Mouse (Mus musculus): ENCODE measurements around the gene March9. TPM values are rescaled to one million over a fixed set of nuclear protein-coding genes. Genes with fewer than 3 reads are reported as not detected.

March9 gene
- total RNA-seq, 2 experiments from 2014 or later: 19.8 TPM

DNA sequence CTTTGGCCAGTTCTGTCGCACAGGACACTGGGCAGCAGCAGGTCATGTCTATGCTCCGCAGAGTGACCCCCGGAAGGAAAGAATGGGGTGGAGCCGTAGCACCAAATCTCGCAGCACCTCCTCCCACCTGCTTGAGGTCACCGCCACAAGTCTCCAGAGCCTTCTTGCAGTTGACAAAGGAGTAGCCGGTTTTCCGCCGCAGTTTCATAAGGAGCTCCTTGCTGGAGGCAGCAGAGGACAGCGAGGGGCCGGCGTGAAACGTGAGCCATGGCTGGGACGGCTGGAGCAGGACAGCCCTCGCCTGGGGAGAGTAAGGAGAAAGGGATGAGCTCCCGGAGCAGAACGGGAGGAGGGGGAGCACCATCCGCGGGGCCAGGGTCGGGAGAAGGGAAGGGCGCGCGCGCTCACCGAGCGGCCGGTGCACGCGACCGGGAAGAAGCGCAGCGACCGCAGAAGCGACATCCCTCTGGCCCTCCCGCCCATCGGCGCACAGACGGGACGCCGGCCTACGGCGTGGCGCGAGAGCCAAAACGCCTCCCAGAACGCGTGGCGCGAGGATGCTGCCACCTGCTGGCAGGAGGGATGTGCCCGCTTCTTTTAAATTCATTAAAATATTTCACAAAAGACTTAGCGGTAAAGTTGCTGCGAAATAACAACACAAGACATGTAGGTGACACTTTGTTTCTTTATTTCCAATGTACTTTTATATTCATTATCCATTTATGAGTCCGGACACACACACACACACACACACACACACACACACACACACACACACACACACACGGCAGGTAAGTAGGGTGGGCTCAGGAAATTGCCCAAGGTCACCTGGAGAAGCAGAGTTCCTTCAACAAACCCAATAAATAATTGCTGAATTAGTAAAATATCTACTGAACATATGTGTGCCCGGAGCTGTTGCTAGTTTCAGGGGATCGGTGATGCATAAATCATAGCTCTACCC is 29.4 kb downstream of the March9 start, which contains the start of gene Tsfm:
Gene Tsfm, minus strand, starts transcription at position 505 of the 961 bp plus-strand sequence.
- peak; percentile 92 for TF ChIP-seq CTCF (conservative IDR thresholded peaks at IDR 0.05)
- peak within 1 kb of the TSS; percentile 89 for H3K27ac ChIP-seq
- peak within 1 kb of the TSS; percentile 86 for H3K4me3 ChIP-seq

DNA sequence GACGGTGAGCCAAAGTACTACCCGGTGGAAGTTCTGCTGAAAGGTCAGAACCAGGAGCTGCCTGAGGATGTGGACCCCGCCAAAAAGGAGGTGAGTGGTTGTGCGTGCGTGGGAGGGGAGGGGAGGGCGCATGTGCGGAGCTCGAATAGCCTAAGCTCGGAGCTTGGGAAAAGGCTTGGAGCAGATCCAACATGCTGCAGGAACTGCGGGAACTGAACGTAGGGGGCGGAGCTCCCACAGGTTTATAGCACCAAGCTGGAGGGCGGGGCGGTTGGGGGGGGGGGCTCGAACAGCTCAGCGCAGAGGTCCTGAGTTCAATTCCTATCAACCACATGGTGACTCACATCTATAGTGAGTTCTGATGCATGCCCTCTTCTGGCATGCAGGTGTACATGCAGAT is 41.6 kb downstream of the March9 start:
- no peak for TF ChIP-seq CTCF (conservative IDR thresholded peaks at IDR 0.05)
- DNase-seq (ENCODE audit: low spot score in 2 of 2): no peak

More for the DNA sequence above, 29.4 kb downstream of the March9 start, which contains the start of gene Tsfm:
- peak; percentile 89 to 94 for DNase-seq (ENCODE audit: low spot score in 2 of 2)

DNA sequence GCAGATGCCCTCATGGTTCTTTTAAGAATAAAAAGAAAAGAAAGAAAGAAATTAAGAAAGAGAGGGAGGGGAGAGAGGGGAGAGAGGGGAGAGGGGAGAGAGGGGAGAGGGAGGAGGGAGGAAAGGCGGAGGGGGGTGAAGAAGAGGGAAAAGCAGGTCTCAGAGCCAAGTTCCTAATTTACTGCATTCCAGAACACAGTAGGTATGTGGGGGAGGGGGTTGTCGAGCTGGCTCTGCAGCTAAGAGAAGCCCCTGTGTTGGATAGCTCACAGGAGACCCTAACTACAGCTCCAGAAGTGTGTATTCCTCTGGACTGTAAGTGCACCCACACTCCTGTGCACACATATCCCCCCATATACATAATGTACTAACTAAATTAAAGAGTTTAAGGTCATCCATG is 42.9 kb downstream of the March9 start:
- no peak for DNase-seq (ENCODE audit: low spot score in 2 of 2)
- Histone ChIP-seq H3K27ac (no peak overlapping the region), H3K4me3 (no peak overlapping the region)
- no peak for TF ChIP-seq CTCF (conservative IDR thresholded peaks at IDR 0.05)

More for the DNA sequence above, 41.6 kb downstream of the March9 start:
- Histone ChIP-seq H3K27ac (no peak overlapping the region), H3K4me3 (no peak overlapping the region)

DNA sequence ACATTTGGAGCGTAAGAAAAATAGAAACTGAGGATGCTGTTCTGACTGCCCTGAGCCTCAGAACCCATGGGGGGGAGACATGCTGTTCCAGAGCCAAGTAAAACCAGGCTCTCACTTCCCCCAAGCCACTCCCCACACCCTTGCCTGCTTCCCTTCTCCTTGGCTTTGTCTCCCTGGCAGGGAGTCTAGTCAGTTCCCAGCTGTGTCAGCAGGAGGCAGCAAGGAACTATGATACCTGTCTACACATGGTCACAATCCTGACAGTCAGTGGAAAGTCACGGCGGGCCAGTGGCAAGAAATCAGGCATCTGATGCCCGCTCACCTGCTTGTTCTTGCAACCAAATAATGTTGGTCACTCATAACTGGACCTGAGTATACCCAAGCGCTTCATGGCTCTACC is 43.5 kb downstream of the March9 start:
- TF ChIP-seq CTCF (conservative IDR thresholded peaks at IDR 0.05): peak; percentile 46
- no peak overlapping the region for H3K27ac ChIP-seq

More for the DNA sequence above, 43.5 kb downstream of the March9 start:
- no peak for DNase-seq (ENCODE audit: low spot score in 2 of 2)
- H3K4me3 ChIP-seq: no peak overlapping the region

Other genes starting within 250 kb of the March9 start
- 1 to 10 TPM; 9.0 to 10.0 TPM for gene Atp23, start 158.8 kb downstream of the March9 start, total RNA-seq (2021)
- gene Ctdsp2, start 81.5 kb downstream of the March9 start, total RNA-seq (2021): 100 to 1,000 TPM; 106 to 116 TPM
- gene Avil, start 59.5 kb downstream of the March9 start, total RNA-seq (2021): under 1 TPM; 0.32 to 0.87 TPM
- gene Tsfm, start 29.3 kb downstream of the March9 start, total RNA-seq (2021): 10 to 100 TPM; 29.7 to 30.1 TPM
- gene Mettl1, start 18.8 kb downstream of the March9 start, total RNA-seq (2021): 10 to 100 TPM; 12.7 to 14.0 TPM
- under 1 TPM; 0.12 to 0.20 TPM for gene Eef1akmt3, start 18.7 kb downstream of the March9 start, total RNA-seq (2021)
- gene Cyp27b1, start 11.9 kb downstream of the March9 start, total RNA-seq (2021): 1 to 10 TPM; 1.0 to 1.1 TPM
- gene Cdk4, start 3.4 kb upstream of the March9 start, total RNA-seq (2021): 10 to 100 TPM; 84.6 to 94.8 TPM
- 10 to 100 TPM; 57.2 to 62.1 TPM for gene Tspan31, start 10.1 kb upstream of the March9 start, total RNA-seq (2021)
- gene Agap2, start 15.1 kb upstream of the March9 start, total RNA-seq (2021): 100 to 1,000 TPM; 820 to 844 TPM
- gene Os9, start 60.9 kb upstream of the March9 start, total RNA-seq (2021): 100 to 1,000 TPM; 100 to 102 TPM
- gene B4galnt1, start 105.0 kb upstream of the March9 start, total RNA-seq (2021): 100 to 1,000 TPM; 116 to 123 TPM
- 10 to 100 TPM; 21.9 to 25.4 TPM for gene Slc26a10, start 120.5 kb upstream of the March9 start, total RNA-seq (2021)
- 100 to 1,000 TPM; 395 to 408 TPM for gene Arhgef25, start 129.9 kb upstream of the March9 start, total RNA-seq (2021)
- 100 to 1,000 TPM; 227 to 255 TPM for gene Dtx3, start 135.5 kb upstream of the March9 start, total RNA-seq (2021)
- gene Pip4k2c, start 151.4 kb upstream of the March9 start, total RNA-seq (2021): 10 to 100 TPM; 98.0 to 98.6 TPM
- gene Kif5a, start 203.2 kb upstream of the March9 start, total RNA-seq (2021): 100 to 1,000 TPM; 715 to 773 TPM
- 100 to 1,000 TPM; 259 to 272 TPM for gene Dctn2, start 206.2 kb upstream of the March9 start, total RNA-seq (2021)
- gene Mbd6, start 228.8 kb upstream of the March9 start, total RNA-seq (2021): 10 to 100 TPM; 54.3 to 60.6 TPM

All from layer of hippocampus, adult 2 months (tissue).